29 mouse cellular contexts compared by ENCODE assay signal in genomic region chr6:12628637-12629246, GRCm38 (mm10).
A peak's percentile ranks its signal among the peaks of the same experiment; 100 is the strongest.
DNase-seq lines count a peak whose midpoint lies in the region; ATAC-seq lines count a peak whose summit lies in the region.
"Had no signal": no experiment of that assay in that cellular context is flagged by ENCODE, and none has a peak within 500 bp of the region (broad histone marks: within the 10 kb centered on the region; RNA-seq: fewer than 3 reads in every experiment).

No protein-coding gene starts in this region.

- no peak overlapping the region for H3K9ac ChIP-seq in neural tube, embryonic 12.5 days
- H3K9ac ChIP-seq in neural tube, embryonic 14.5 days (replicated peaks; ENCODE audit: low read depth, low read length) = no peak overlapping the region
- H3K9ac ChIP-seq: forebrain, postnatal 0 days; heart, embryonic 13.5 days; kidney, embryonic 15.5 days; liver, embryonic 14.5 days; lung, embryonic 15.5 days; stomach, embryonic 15.5 days had no signal

- H3K4me3 ChIP-seq in neural tube, embryonic 12.5 days = no peak overlapping the region
- H3K4me3 ChIP-seq in neural tube, embryonic 14.5 days (ENCODE audit: low read depth, low read length) = no peak overlapping the region
- H3K4me3 ChIP-seq: forebrain, embryonic 10.5 days; heart, embryonic 13.5 days; kidney, embryonic 15.5 days; left cerebral cortex, adult 2 months; lung, embryonic 15.5 days; megakaryocyte, embryonic 14.5 days; stomach, embryonic 15.5 days had no signal

- 69% methylated on average over 11 of the region's 11 CpGs for WGBS in neural tube, embryonic 12.5 days
- WGBS in neural tube, embryonic 14.5 days = 46% methylated on average over 11 of the region's 11 CpGs

- no peak overlapping the region for H3K27ac ChIP-seq in neural tube, embryonic 12.5 days
- peak overlapping the region; percentile 11; the same call in 1 of the 2 replicates for H3K27ac ChIP-seq in neural tube, embryonic 14.5 days (ENCODE audit: low read depth, low read length)
- H3K27ac ChIP-seq: forebrain, embryonic 10.5 days; heart, embryonic 13.5 days; kidney, embryonic 15.5 days; left cerebral cortex, adult 2 months; liver, embryonic 14.5 days; lung, embryonic 15.5 days; stomach, embryonic 15.5 days had no signal

- peak; percentile 56; the same call in 1 of the 2 replicates for ATAC-seq in neural tube, embryonic 12.5 days (ENCODE audit: low FRiP score, low read depth)
- ATAC-seq in neural tube, embryonic 14.5 days (ENCODE audit: low read depth) = peak; percentile 49
- ATAC-seq: forebrain, postnatal 0 days; midbrain, embryonic 16.5 days had no signal

- peak; percentile 4 for DNase-seq in embryo, embryonic 10 days (ENCODE audit: low spot score)
- no peak for DNase-seq in embryo, embryonic 10.5 days (ENCODE audit: low spot score)
- DNase-seq in neural tube, embryonic 10.5 days (ENCODE audit: extremely low spot score, low spot score) = no peak
- DNase-seq in cerebellum, postnatal 4 days (ENCODE audit: low spot score in 2 of 2) = no peak
- DNase-seq in gastrocnemius, adult 18-20 months (ENCODE audit: low spot score) = no peak
- DNase-seq: adrenal gland, postnatal 14 days; cerebellum, adult 18-20 months; cerebellum, postnatal 14 days; forebrain, postnatal 0 days; gastrocnemius, postnatal 25 days; heart, adult 18-20 months; heart, postnatal 14 days; kidney, adult 11 months; kidney, postnatal 4 days; layer of hippocampus, adult 9-11 months; lung, postnatal 36 days; thymus, adult 18-20 months; thymus, postnatal 36 days had no signal

- H3K4me1 ChIP-seq in neural tube, embryonic 12.5 days = no peaks in the 10 kb centered on the region
- H3K4me1 ChIP-seq in neural tube, embryonic 14.5 days (ENCODE audit: control insufficient read depth, insufficient read depth, low read length) = peaks cover 5% of the 10 kb centered on the region; the same call in 1 of the 2 replicates
- H3K4me1 ChIP-seq: forebrain, embryonic 10.5 days; heart, embryonic 13.5 days; kidney, embryonic 15.5 days; lung, embryonic 15.5 days; megakaryocyte, embryonic 14.5 days; stomach, embryonic 15.5 days had no signal

- H3K36me3 ChIP-seq in neural tube, embryonic 12.5 days = no peaks in the 10 kb centered on the region
- no peaks in the 10 kb centered on the region for H3K36me3 ChIP-seq in neural tube, embryonic 14.5 days (ENCODE audit: control insufficient read depth, insufficient read depth, low read length)
- H3K36me3 ChIP-seq: forebrain, embryonic 10.5 days; heart, embryonic 13.5 days; kidney, embryonic 15.5 days; lung, embryonic 15.5 days; stomach, embryonic 15.5 days had no signal

- H3K9me3 ChIP-seq in neural tube, embryonic 12.5 days = no peaks in the 10 kb centered on the region
- no peaks in the 10 kb centered on the region for H3K9me3 ChIP-seq in neural tube, embryonic 14.5 days (ENCODE audit: control insufficient read depth, low read length)
- H3K9me3 ChIP-seq: forebrain, embryonic 10.5 days; heart, embryonic 13.5 days; kidney, embryonic 15.5 days; lung, embryonic 15.5 days; stomach, embryonic 15.5 days had no signal

- H3K27me3 ChIP-seq in neural tube, embryonic 12.5 days (replicated peaks) = no peaks in the 10 kb centered on the region
- H3K27me3 ChIP-seq in neural tube, embryonic 14.5 days (ENCODE audit: control insufficient read depth, insufficient read depth, low read length) = no peaks in the 10 kb centered on the region
- H3K27me3 ChIP-seq: heart, embryonic 13.5 days; kidney, embryonic 15.5 days; lung, embryonic 15.5 days; megakaryocyte, embryonic 14.5 days; stomach, embryonic 15.5 days had no signal

- no peak overlapping the region for H3K4me2 ChIP-seq in neural tube, embryonic 12.5 days (replicated peaks)
- no peak overlapping the region for H3K4me2 ChIP-seq in neural tube, embryonic 14.5 days (ENCODE audit: low read depth, low read length)
- H3K4me2 ChIP-seq: heart, embryonic 13.5 days; kidney, embryonic 15.5 days; lung, embryonic 15.5 days; stomach, embryonic 15.5 days had no signal
